Mouse (Mus musculus) G1E (cell line): ENCODE data around the gene Nbeal1. TPM values are rescaled to one million over a fixed set of nuclear protein-coding genes. Genes with fewer than 3 reads are reported as not detected.

ENCODE experiments used
- ATAC-seq: 2 replicates; pipeline ENCODE4 v1.8.0; 2016; ENCODE audit warnings: mild to moderate bottlenecking; ENCODE audit not compliant: insufficient number of reproducible peaks, poor library complexity, low FRiP score, severe bottlenecking; ENCODE audit errors: extremely low read depth
- DNase-seq: peaks from one replicate; pipeline ENCODE4 v3.0.0; 2012; ENCODE audit warnings: low spot score
- H3K27me3 ChIP-seq: 2 replicates; pipeline ENCODE4 v1.6.1; 2012; ENCODE audit warnings: mild to moderate bottlenecking, low read length, inconsistent platforms; ENCODE audit not compliant: insufficient read depth
- H3K36me3 ChIP-seq: replicated peaks from 2 replicates; pipeline ENCODE3; 2012; ENCODE audit warnings: mild to moderate bottlenecking, inconsistent platforms
- H3K4me1 ChIP-seq: 2 replicates; pipeline ENCODE4 v1.6.1; 2012; ENCODE audit warnings: low read depth, low read length, inconsistent platforms, mixed read lengths; ENCODE audit not compliant: insufficient read depth
- H3K4me3 ChIP-seq: 2 replicates; pipeline ENCODE4 v1.5.1; 2012; ENCODE audit warnings: low read depth, mild to moderate bottlenecking, inconsistent platforms, low read length, moderate library complexity, mixed read lengths
- H3K9me3 ChIP-seq: replicated peaks from 2 replicates; pipeline ENCODE4 v1.6.1; 2012; ENCODE audit warnings: inconsistent platforms
- CTCF ChIP-seq: IDR thresholded peaks from 2 replicates; pipeline ENCODE4 v1.5.1; 2012; ENCODE audit warnings: low read depth, low read length, inconsistent platforms, mixed read lengths
- GATA1 ChIP-seq: IDR thresholded peaks from 2 replicates; pipeline ENCODE4 v1.6.1; 2012; ENCODE audit warnings: borderline replicate concordance, low read length, inconsistent platforms, mixed read lengths
- GATA2 ChIP-seq: IDR thresholded peaks from 2 replicates; pipeline ENCODE4 v1.6.1; 2012; ENCODE audit warnings: low read depth, low read length, inconsistent platforms, borderline replicate concordance
- POLR2AphosphoS5 ChIP-seq: IDR thresholded peaks from 2 replicates; pipeline ENCODE4 v1.6.1; 2012; ENCODE audit warnings: low read depth, low read length, inconsistent platforms; ENCODE audit not compliant: insufficient replicate concordance
- TAL1 ChIP-seq: conservative IDR thresholded peaks from 2 replicates; pipeline ENCODE4 v1.6.1; 2012; ENCODE audit warnings: low read depth, low read length, inconsistent platforms, mixed read lengths
- polyA plus RNA-seq: library from polyadenylated mRNA; stranded (reverse); fragments of >175 nt; gene quantifications from 2 replicates; pipeline ENCODE4 v1.2.3, GENCODE M21; 2012
- total RNA-seq, 2 experiments: library from RNA; stranded (forward) in 1 of 2; stranded (reverse) in 1 of 2; fragments of 200-1000 nt in 1 of 2; fragments of >200 nt in 1 of 2; fragmentation: Nextera tagmentation in 1 of 2; gene quantifications; 2 replicates each; pipeline ENCODE4 v1.2.3; 2014 to 2017

Nbeal1 gene
- total and polyA plus RNA-seq, 3 experiments: 0.33 to 49.3 (median 13.8) TPM

DNA sequence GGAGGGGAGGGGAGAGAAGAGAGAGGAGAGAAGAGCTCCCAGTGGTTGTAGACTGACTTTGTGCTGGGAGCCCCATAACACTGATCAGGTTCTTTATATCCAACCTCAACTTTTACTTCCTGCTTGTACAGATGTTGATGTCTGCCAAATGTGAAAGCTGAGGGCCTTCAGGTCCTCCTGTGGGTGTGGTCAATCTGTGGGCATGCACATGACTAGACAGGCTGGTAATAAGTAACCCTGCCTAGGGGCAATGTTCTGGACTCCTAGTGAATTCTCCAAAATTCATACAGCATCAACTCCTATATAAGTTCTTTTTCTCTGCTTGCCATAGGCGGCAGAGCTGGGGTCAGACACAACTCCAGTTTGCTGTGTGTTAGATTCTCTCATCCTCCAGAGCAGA lies 181.2 kb downstream of the Nbeal1 start:
- no peaks in the 10 kb centered on the region for H3K9me3 ChIP-seq
- peaks cover 6% of the 10 kb centered on the region; the same call in 1 of the 2 replicates for H3K4me1 ChIP-seq
- no peak overlapping the region for H3K4me3 ChIP-seq
- peaks cover 72% of the 10 kb centered on the region for H3K36me3 ChIP-seq
- H3K27me3 ChIP-seq: no peaks in the 10 kb centered on the region
- TF ChIP-seq GATA1: no peak
- TF ChIP-seq CTCF: no peak
- no peak for TF ChIP-seq GATA2
- TF ChIP-seq POLR2AphosphoS5: no peak
- no peak for TF ChIP-seq TAL1
- ATAC-seq: no peak
- DNase-seq: no peak

DNA sequence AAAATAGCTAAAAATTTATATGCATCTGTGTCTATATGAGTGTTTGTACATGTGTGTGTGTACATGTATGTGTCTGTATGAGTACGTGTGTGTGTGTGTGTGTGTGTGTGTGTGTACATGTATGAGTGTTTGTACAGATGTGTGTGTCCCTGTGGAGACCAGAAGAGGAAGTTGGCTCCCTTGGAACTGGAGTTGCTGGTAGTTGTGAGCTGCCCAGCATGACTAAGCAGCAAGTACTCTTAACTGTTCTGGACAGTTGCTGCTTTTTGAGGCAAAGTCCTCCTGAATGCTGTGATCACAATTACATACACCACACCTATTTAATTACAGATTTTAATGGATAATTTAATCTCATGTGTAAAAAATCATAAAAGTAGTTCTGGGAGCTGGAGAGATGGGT lies 196.2 kb downstream of the Nbeal1 start:
- Histone ChIP-seq H3K27me3 (no peaks in the 10 kb centered on the region), H3K36me3 (peaks cover 78% of the 10 kb centered on the region), H3K4me3 (no peak overlapping the region), H3K4me1 (peaks cover 6% of the 10 kb centered on the region), H3K9me3 (no peaks in the 10 kb centered on the region)
- ATAC-seq (no peak), DNase-seq (no peak)
- TF ChIP-seq CTCF (no peak), TAL1 (no peak), GATA2 (no peak), POLR2AphosphoS5 (no peak), GATA1 (no peak)

DNA sequence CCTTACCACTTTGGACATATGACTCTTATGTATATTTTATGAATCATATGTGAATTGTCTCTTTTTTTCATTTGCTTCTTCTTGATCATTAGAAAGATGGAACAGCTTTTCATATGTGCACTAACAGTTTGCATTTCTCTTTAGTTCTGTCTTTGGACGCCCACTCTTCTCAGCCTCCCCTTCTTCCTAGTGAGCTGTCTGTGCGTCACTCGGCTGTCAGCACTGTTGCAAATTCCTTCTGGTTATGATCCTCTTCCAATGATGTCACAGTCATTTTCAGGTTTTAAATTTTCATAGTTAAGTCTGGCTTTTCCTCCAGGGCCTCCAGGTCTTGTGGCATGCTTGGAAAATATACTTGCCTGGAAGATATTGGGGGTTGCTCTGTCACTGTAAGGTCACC lies 201.5 kb downstream of the Nbeal1 start:
- Histone ChIP-seq H3K9me3 (no peaks in the 10 kb centered on the region), H3K4me1 (no peaks in the 10 kb centered on the region), H3K4me3 (no peak overlapping the region), H3K27me3 (no peaks in the 10 kb centered on the region), H3K36me3 (peaks cover 64% of the 10 kb centered on the region)
- DNase-seq (no peak), ATAC-seq (no peak)
- no peak for TF ChIP-seq POLR2AphosphoS5
- no peak for TF ChIP-seq GATA1

Other genes with a start within 250 kb of the Nbeal1 start
- gene Ica1l, start 137.4 kb upstream of the Nbeal1 start, total RNA-seq (2014; fragmentation: Nextera tagmentation): 9.6 and 10.5 TPM in 2 replicates
- 9.0 and 9.5 TPM in 2 replicates for gene Ica1l, start 137.4 kb upstream of the Nbeal1 start, total RNA-seq (2017)
- 1.3 and 2.2 TPM in 2 replicates for gene Ica1l, start 137.4 kb upstream of the Nbeal1 start, polyA plus RNA-seq
- gene Carf, start 82.4 kb upstream of the Nbeal1 start, total RNA-seq (2014; fragmentation: Nextera tagmentation): 56.5 and 57.1 TPM in 2 replicates
- gene Carf, start 82.4 kb upstream of the Nbeal1 start, total RNA-seq (2017): 22.4 and 29.4 TPM in 2 replicates
- 0.79 and 0.93 TPM in 2 replicates for gene Carf, start 82.4 kb upstream of the Nbeal1 start, polyA plus RNA-seq
- 133 and 142 TPM in 2 replicates for gene Wdr12, start 82.0 kb upstream of the Nbeal1 start, total RNA-seq (2014; fragmentation: Nextera tagmentation)
- gene Wdr12, start 82.0 kb upstream of the Nbeal1 start, total RNA-seq (2017): 171 and 174 TPM in 2 replicates
- gene Wdr12, start 82.0 kb upstream of the Nbeal1 start, polyA plus RNA-seq: 4.7 TPM in 2 replicates
- 21.0 and 29.1 TPM in 2 replicates for gene Cyp20a1, start 162.7 kb downstream of the Nbeal1 start, total RNA-seq (2014; fragmentation: Nextera tagmentation)
- gene Cyp20a1, start 162.7 kb downstream of the Nbeal1 start, total RNA-seq (2017): 34.7 and 36.9 TPM in 2 replicates
- gene Cyp20a1, start 162.7 kb downstream of the Nbeal1 start, polyA plus RNA-seq: 10.5 and 11.0 TPM in 2 replicates
- gene Abi2, start 229.0 kb downstream of the Nbeal1 start, total RNA-seq (2014; fragmentation: Nextera tagmentation): 78.8 and 102 TPM in 2 replicates
- 26.4 and 34.0 TPM in 2 replicates for gene Abi2, start 229.0 kb downstream of the Nbeal1 start, total RNA-seq (2017)
- 32.1 and 44.2 TPM in 2 replicates for gene Abi2, start 229.0 kb downstream of the Nbeal1 start, polyA plus RNA-seq